Mouse (Mus musculus) ES-Bruce4 (cell line): ENCODE measurements around the gene Hs3st1.

Experiments used
- CTCF ChIP-seq: IDR thresholded peaks from one replicate; pipeline ENCODE4 v1.8.1; 2011; ENCODE audit warnings: low read depth, low read length
- POLR2A ChIP-seq: IDR thresholded peaks from one replicate; pipeline ENCODE4 v1.8.1; 2011; ENCODE audit warnings: low read length; ENCODE audit not compliant: insufficient read depth

- no peak for TF ChIP-seq CTCF
- TF ChIP-seq POLR2A = no peak
These were observed 111.9 kb downstream of the Hs3st1 start for GRCm38 (mm10) chr5:39643260-39643923.
